Mouse (Mus musculus) bone marrow, adult 2 months (tissue): ENCODE measurements around the gene Dnaja2.

Experiments used
- CTCF ChIP-seq: fragments of 200-500 bp; IDR thresholded peaks from 2 replicates; pipeline ENCODE4 v1.5.1; 2011; ENCODE audit warnings: low read length, control low read depth; ENCODE audit not compliant: control insufficient read depth, insufficient read depth
- POLR2A ChIP-seq: fragments of 200-500 bp; IDR thresholded peaks from 2 replicates; pipeline ENCODE4 v1.6.1; 2011; ENCODE audit warnings: low read depth, mild to moderate bottlenecking, control low read depth, low read length, borderline replicate concordance; ENCODE audit not compliant: control insufficient read depth

DNA sequence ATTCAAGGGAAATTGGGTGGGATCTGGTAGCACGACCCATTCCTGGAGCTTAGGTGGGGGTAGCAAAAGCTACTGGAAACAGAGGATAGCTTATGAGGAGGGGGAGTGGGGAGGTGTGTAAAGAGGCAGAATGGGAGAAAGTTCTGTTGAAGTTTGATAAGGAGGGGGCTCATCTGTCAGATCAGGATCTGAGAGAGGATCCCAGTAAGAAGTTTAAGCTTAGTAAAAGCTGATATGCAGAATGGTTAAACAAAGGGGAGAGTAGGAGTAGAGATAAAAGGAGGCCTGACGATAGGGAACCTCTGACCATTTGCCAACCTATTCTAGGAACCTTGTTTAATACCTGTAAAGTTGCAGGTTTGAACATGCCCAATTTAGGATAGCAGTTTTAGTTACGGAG, 10.0 kb upstream of the Dnaja2 start:
- TF ChIP-seq CTCF: no peak
- no peak for TF ChIP-seq POLR2A
